Mouse (Mus musculus): ENCODE data around the gene Nucb1.
"Not testable (repeated sequence)": the region's sequence is repeated elsewhere in the genome, so short reads cannot be mapped to it uniquely, and the experiment has no call there.

The Nucb1 gene

DNA sequence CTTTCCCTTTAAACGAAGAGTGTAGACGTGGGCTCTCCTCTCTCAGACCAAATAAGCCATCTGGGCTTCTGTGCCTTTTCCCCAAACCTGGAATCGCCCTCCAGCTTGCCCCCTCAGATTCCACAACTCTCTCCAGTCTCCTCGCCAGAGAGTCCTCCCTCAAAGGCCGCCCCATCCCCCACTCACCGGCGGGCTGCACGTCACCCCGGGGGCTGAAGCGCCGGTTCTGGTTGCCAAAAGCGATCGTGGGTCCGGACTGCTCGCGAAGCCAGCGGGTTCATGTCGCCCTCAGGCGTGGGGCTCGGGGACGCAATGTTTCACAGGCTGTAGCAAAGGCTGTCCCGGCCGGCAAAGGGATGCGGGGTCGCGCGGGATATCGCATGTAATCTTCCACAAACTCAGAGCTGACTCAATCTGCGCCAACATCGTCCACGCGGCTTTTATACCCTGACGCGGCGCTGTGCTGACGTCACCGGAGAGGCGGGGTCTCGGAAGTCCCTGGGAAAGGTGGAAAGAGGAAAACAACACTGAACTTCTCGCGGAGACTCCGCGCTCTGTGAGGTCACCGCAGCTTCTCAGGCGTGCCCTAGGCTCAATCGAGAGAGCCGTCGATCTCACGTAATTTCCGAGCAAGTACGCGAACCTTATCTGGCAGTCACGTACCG, 15.7 kb upstream of the Nucb1 start, which contains the start of the genes Ppp1r15a and Plekha4:
Ppp1r15a (minus strand) TSS at position 460 of the 665 bp plus-strand sequence.
Plekha4 (plus strand) TSS at position 522 of the 665 bp plus-strand sequence.
- peak; percentile 96 for DNase-seq (ENCODE audit: extremely low read depth, insufficient read length, low spot score)

DNA sequence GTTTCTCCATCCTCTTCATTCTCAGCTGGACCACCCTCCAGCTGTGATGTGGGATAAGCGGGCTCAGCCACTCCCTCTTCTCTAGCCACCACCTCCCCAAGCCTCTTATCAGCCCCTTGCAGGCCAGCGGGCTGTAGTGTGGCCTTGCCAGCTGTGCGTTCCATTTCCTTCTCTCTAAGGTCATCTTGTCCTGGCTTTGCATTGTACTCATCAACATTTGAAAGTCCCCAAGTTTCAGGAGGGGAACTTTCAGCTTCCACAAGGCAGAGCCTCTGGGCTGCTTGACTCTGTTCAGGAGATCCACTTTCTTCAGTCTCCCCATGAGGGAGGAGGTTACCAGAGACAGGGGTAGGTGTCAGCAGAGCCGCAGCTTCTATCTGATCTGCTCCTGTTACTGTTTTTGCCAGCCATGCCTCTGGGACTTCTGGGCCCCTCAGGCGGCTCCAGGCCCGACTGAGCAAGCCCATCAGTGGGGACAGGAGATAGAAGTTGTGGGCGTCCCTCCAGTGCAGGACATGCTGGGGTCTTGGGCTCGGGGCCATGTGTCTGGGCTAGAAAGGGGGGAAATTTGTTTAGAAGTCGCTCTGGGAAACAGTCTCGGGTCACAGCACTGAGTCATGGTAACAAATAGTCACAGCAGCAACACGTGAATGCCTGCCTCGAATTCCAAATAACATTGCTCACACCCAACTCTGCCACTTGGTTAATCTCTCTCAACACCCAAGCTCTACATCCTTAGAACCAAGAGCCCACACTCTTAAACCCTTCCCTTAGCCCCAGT, 14.8 kb upstream of the Nucb1 start:
- DNase-seq (ENCODE audit: extremely low read depth, insufficient read length, low spot score) = peak; percentile 57

DNA sequence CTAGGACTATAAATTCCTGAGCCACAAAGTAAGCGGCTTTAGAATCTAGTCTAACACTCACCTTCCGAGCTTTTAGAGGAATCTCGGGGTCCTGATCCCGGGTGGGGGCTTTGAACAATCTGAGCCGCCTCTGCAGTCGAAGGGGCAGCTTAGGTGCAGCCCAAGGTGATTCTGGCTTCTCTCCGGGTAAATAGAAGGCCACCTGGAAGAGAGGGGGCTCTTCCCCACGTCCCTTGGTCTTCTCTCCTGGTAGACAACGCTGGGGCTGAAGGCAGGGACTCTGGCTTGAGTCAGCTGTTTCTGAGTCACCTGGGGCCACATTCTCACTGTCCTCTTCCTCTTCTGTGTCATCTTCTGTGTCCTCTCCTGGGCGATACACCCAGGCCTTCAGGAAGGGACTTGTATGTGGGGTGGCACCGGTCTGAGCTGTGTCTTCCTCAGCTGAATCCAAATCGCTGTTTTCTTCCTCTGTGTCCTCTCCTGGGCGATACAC, 13.5 kb upstream of the Nucb1 start:
- DNase-seq (ENCODE audit: extremely low read depth, insufficient read length, low spot score) = no peak

DNA sequence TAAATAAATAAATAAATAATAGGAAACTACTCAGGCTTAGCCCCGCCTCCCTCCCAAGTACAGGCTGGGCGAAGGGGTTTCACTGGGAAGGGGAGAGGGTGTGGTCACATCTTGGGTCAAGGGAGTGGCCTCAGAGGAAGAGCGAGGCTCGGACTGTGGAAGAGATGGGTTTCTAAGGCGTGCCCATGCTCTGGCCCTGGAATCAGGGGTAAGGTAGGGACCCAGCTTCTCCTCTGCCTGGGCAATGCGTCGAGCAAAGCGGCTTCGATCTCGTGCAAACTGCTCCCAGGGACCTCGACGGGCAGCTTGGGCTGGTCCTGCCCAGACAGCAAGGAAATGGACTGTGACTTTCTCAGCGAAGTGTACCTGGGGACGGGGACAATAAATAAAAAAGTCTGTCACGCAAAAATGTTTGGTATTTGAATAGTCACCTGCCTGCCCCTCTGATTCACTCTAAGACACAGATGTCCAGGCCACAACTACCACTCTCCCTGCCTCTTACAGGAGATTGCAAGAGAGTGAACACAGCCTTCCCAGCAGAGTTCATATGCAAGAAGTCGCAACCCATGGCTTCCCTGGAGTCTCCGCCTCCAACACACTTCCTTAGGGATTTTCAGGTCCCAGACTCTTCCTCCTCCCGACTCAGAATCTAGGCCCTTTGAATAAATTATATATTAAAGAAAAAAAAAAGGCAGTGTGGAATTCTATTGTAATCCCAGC, 12.9 kb upstream of the Nucb1 start:
- DNase-seq (ENCODE audit: extremely low read depth, insufficient read length, low spot score) = no peak

DNA sequence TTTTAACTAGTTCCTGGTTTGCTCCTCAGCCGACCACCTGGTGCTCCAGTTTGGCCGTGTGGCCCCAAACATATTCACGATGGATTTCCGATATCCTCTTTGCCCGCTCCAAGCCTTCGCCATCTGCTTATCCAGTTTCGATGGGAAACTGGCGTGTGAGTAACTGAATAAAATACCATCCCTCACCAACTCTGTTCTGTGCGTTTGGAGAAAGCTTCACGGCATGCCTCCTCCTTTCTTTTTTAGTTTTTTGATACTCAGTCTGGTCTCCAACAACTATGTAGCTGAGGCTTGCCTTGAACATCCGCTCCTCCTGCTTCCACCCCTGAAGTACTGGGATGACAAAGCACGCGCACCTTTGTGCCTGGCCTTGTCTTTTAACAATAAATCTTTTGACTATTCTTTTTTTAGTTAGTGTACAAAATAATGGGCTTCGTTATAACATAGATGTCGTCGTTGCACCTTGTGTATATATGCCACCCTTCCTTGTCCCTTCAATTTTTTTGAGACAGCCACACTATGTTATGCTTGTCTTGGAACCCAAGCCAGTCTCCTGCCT, 12.1 kb upstream of the Nucb1 start:
- DNase-seq (ENCODE audit: extremely low read depth, insufficient read length, low spot score) = no peak

DNA sequence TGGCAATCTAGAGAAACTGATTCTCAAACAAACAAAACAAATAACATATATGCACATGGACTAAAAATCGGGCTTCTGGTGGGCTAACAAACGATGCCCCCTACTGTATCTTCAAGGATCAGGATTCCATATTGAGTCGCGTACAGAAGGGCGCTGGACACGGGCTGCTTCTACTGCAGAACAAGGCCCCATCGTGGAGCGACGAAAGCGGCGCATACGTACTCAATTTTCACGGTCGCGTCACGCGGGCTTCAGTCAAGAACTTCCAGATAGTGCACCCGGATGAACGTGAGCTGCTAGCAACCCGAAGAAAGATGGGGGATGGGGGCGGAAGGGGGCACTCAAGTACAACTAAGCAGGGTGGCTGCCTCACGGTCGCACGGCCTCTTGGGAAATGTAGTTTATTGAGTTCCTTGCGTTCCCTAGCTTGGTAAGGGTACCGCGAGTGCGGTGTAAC, 11.6 kb upstream of the Nucb1 start:
- DNase-seq (ENCODE audit: extremely low read depth, insufficient read length, low spot score) = no peak

- DNase-seq (ENCODE audit: extremely low read depth, insufficient read length, low spot score) = no peak
Observed at GRCm38 (mm10) chr7:45520605-45521004, 10.4 kb upstream of the Nucb1 start.

GRCm38 (mm10) chr7:45519345-45520120, 9.3 kb upstream of the Nucb1 start:
- no peak for DNase-seq (ENCODE audit: extremely low read depth, insufficient read length, low spot score)

GRCm38 (mm10) chr7:45518618-45519017, 8.4 kb upstream of the Nucb1 start:
- no peak for DNase-seq (ENCODE audit: extremely low read depth, insufficient read length, low spot score)

DNA sequence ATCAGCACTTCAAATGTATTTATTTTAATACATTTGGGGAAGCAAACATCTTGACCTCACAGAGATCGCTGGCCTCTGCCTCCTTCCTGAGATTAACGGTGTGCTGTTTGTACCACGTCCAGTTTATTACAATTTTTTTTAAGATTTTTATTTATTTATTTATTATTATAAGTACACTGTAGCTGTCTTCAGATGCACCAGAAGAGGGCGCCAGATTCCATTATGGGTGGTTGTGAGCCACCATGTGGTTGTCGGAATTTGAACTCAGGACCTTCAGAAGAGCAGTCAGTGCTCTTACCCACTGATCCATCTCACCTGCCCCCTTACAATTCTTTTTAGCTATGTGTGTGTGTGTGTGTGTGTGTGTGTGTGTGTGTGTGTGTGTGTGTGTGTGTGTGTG, 6.6 kb upstream of the Nucb1 start:
- DNase-seq (ENCODE audit: extremely low read depth, insufficient read length, low spot score) = not testable (repeated sequence)

DNA sequence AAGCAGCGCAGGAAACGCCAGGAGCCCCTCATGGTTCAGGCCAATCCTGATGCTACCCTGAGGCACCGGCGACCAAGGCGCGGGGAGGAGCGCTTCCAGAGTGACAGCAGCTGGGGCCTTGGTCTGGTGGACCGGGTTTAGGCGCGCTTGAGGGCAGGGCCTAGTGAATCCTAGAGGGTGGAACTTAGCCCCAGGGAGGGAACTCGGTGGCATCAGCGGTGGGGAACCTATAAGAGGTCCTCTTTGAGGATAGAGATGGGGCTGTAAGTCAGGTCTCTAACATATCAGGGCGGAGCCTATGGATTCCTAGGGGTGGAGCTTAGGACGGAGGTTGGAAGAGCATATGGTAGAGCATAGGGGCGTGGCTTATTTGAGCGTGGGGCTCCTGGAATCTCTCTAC, 5.2 kb upstream of the Nucb1 start:
- no peak for DNase-seq (ENCODE audit: extremely low read depth, insufficient read length, low spot score)

DNA sequence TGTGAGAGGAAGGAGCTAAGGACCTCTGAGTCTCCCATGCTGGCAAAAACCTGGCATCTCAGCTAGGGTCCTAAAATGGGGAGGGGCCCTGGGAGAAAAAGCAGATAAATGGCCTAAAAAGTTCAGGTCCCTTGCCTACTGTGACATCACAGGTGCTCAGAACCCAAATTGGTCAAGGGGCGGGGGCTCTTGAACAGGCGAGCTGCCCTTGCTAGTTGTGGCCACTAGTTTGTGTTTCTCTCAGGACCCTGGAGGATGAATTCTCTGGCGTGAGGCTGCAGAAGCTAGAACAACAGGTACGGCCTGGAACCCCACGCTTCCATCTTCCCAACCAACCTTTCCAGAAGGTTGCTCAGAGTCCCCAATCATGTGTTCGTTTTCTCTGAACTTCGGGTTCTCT, 4.2 kb upstream of the Nucb1 start:
- no peak for DNase-seq (ENCODE audit: extremely low read depth, insufficient read length, low spot score)

- DNase-seq (ENCODE audit: extremely low read depth, insufficient read length, low spot score) = peak; percentile 35
Observed at GRCm38 (mm10) chr7:45509181-45509882, 874 bp downstream of the Nucb1 start.

GRCm38 (mm10) chr7:45508561-45508960, 1.6 kb downstream of the Nucb1 start:
- no peak for DNase-seq (ENCODE audit: extremely low read depth, insufficient read length, low spot score)

GRCm38 (mm10) chr7:45507583-45507982, 2.6 kb downstream of the Nucb1 start:
- no peak for DNase-seq (ENCODE audit: extremely low read depth, insufficient read length, low spot score)

DNA sequence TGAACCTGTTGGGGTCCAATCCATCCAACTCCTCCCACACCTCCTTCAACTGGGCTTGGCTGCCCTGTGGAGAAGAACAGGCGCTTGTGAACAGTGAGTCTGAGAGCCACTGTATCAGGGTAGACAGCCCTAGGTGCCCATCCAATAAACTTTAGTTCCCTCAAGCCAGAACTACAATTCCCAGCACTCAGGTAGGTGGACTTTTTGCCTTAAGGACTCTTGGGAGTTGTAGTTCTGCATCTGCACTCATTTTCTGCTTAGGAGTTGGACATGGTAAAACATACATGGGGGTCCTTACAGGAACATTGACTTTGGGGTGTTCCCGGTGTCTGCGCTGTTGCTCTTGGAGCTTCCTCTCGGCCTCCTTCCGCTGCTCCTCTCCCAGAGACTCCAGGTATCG, 11.8 kb downstream of the Nucb1 start:
- DNase-seq (ENCODE audit: extremely low read depth, insufficient read length, low spot score) = no peak

DNA sequence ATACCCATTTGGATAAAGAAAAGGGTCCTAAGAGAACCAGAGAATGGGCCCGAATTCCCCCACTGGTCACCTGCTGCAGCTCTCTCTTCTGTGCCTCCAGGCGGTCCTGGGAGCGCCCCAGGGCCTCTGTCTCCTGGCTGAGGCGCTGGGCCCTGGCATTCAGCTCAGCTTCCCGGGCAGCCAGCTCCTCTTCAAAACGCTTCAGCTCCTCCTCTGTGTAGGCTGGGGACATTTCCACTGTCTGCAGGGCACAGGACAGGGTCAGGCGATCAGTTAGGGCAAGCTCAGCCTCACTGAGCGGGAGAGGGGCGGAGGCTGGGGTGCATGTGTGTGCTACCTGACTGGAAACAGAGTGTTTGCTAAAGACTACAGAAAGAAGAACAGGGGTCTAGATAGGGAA, 15.7 kb downstream of the Nucb1 start:
- no peak for DNase-seq (ENCODE audit: extremely low read depth, insufficient read length, low spot score)

- DNase-seq (ENCODE audit: extremely low read depth, insufficient read length, low spot score) = no peak
Observed at GRCm38 (mm10) chr7:45492951-45493350, 17.3 kb downstream of the Nucb1 start.

- DNase-seq (ENCODE audit: extremely low read depth, insufficient read length, low spot score) = no peak
Observed at GRCm38 (mm10) chr7:45492225-45492844, 17.9 kb downstream of the Nucb1 start.

All from 3134 (cell line).